Mouse (Mus musculus) brain, embryonic 14.5 days (tissue): Measurements from ENCODE around the gene Fancc. TPM values are rescaled to one million over a fixed set of nuclear protein-coding genes. Genes with fewer than 3 reads are reported as not detected.

Experiments used
- DNase-seq: peaks from one replicate; pipeline ENCODE4 v3.0.0-alpha.2; 2011; ENCODE audit warnings: low read depth
- CTCF ChIP-seq: fragments of 200-500 bp; IDR thresholded peaks from 2 replicates; pipeline ENCODE4 v1.5.1; 2012; ENCODE audit warnings: inconsistent platforms, mild to moderate bottlenecking, moderate library complexity, borderline replicate concordance; ENCODE audit not compliant: insufficient read depth, insufficient read length; ENCODE audit errors: extremely low read depth
- POLR2A ChIP-seq: fragments of 200-500 bp; IDR thresholded peaks from 2 replicates; pipeline ENCODE4 v1.6.1; 2012; ENCODE audit warnings: mild to moderate bottlenecking, inconsistent platforms, borderline replicate concordance; ENCODE audit not compliant: poor library complexity, insufficient read depth, insufficient read length, severe bottlenecking; ENCODE audit errors: extremely low read depth
- polyA plus RNA-seq: library from polyadenylated mRNA; depleted of rRNA; stranded (reverse); fragments of >200 nt; gene quantifications from 2 replicates; pipeline ENCODE4 v1.2.3, GENCODE M21; 2012; rRNA removed

Gene Fancc
- polyA plus RNA-seq, 1 experiment, result 12.7 TPM

- DNase-seq, result no peak
- TF ChIP-seq CTCF (no peak), POLR2A (no peak)
Measured at GRCm38 (mm10) chr13:63242401-63243192, 254.5 kb downstream of the Fancc start.

GRCm38 (mm10) chr13:63241665-63242064 is 255.4 kb downstream of the Fancc start:
- TF ChIP-seq POLR2A (no peak), CTCF (no peak)
- DNase-seq, result no peak

DNA sequence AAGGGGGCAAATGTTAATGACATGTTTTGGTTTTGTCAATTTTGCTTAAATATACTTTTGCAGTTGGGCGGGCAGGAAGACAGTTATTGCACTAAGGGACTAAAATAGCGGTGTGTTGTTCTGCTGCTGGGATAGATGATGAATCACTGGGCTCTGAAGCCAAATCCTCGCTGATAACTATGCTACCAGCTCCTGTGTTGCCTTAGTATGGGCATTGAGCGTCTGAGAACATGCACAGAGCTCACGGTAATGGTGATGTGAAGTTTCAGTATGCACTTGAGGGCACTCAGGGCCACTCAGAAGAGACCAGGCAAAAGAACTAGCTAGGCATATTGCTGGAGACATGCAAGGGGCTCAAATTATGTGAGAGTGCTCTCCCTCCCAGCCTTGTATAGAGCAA is 256.2 kb downstream of the Fancc start:
- TF ChIP-seq CTCF, result no peak
- no peak for TF ChIP-seq POLR2A
- no peak for DNase-seq

- 0 out of 2 replicates have a peak, but pooled peaks have one; percentile 12 for TF ChIP-seq POLR2A
- no peak for TF ChIP-seq CTCF
- peak; percentile 78 for DNase-seq
Measured at GRCm38 (mm10) chr13:63239877-63240671, 257.0 kb downstream of the Fancc start.

DNA sequence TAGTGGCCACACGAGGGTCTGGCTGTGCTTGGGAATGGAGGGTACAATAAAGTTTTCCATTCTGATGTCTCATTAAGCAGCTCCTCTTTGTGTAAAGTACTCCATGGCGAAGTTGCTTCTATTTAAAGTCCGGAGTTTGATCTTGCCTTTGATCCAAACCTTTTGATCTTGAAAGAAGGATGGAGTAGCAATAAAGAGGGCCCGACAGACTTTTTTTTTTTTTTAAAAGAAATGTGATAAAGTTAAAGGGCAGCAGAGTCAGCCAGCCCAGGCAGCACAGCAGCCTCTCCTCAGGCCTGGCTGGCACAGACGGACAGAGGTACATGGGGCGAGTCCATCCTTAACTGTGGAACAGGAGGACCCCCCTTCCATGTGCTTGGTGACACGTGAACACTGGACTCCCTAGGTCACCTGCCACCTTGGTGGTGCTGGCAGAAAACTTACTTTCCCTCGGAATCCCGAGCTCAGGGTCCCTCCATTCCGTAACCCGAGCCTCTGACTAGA is 257.7 kb downstream of the Fancc start:
- DNase-seq, result peak; percentile 61

DNA sequence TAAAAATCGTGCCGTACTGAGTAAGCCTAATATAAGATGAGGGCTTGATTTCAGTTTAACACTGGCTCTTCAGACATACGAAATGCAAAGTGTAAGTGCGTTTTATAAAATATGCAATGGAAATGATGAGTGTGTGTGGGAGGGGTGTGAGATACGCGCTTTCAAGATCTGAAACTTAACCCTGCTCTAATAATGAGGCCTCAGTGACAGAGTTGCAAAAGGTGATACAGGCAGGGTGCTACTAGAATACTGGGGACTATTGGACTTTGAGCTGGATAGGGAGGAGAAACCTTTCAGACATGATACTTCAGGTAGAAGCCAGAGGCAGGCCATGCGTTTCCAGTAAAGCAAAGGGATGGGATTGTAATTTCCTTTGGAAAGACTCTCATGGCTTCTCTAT is 259.0 kb downstream of the Fancc start:
- TF ChIP-seq POLR2A, result no peak
- no peak for TF ChIP-seq CTCF
- DNase-seq, result no peak

More for the DNA sequence above, 257.7 kb downstream of the Fancc start:
- TF ChIP-seq CTCF (no peak), POLR2A (no peak)

DNA sequence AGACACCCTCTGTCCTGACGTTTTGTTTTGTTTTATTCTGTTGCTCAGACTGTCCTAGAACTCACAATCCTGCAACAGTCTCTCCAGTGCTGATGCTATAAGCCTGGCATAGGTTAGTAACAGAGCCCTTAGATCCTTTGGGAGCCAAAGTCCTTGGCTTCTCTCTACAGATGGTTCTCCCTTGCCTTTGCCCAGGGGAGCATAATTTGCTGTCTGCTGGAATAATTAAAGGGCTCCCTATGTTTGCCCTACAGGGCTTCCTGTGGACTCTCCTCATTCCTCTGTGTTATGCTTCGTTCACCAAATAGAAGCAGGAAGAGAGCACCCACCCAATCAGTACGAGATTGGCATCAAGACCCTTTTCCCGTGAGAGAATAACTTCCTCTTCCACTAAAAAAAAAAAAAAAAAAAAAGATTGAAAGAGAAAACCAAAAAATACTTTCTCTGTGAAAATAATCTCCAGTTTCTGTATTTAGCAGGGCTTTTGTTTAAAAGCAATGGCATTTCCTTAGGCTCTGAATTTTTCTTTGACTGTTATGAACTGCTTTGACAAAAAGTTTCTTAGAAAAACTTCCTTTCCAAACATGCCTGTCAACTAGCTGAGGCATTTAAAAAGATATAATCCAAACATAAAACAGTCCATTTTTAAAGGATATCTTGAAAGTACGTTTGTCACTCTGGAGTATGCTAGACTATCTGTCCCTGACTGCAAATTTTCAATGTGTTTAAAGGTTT is 260.8 kb downstream of the Fancc start:
- no peak for DNase-seq
- TF ChIP-seq CTCF (no peak), POLR2A (no peak)

- DNase-seq, result no peak
- TF ChIP-seq CTCF, result no peak
- TF ChIP-seq POLR2A, result no peak
Measured at GRCm38 (mm10) chr13:63235551-63235950, 261.5 kb downstream of the Fancc start.

Other genes starting within 250 kb of the Fancc start
- gene Ptch1, start 76.3 kb upstream of the Fancc start, polyA plus RNA-seq, result 23.3 and 37.6 TPM in 2 replicates